In genomic region chr1:131181642-131182527, GRCm38 (mm10) we compare ENCODE assay signal across 8 mouse cellular contexts. TPM values are rescaled to one million over a fixed set of nuclear protein-coding genes. Genes with fewer than 3 reads are reported as not detected.
DNase-seq lines count a peak whose midpoint lies in the region; ATAC-seq and TF ChIP-seq lines count a peak whose summit lies in the region.

No protein-coding gene starts in this region.

- no peak overlapping the region for H3K9ac ChIP-seq in hindbrain, embryonic 15.5 days

- peaks cover 6% of the 10 kb centered on the region; the same call in 1 of the 2 replicates for H3K4me1 ChIP-seq in cerebellum, adult 2 months (ENCODE audit: control insufficient read depth, insufficient read depth, low read length)
- no peaks in the 10 kb centered on the region for H3K4me1 ChIP-seq in hindbrain, embryonic 15.5 days (replicated peaks)
- peaks cover 68% of the 10 kb centered on the region for H3K4me1 ChIP-seq in megakaryocyte, embryonic 14.5 days

- H3K36me3 ChIP-seq in hindbrain, embryonic 15.5 days: peaks cover 13% of the 10 kb centered on the region
- peaks cover 73% of the 10 kb centered on the region for H3K36me3 ChIP-seq in megakaryocyte, embryonic 14.5 days (replicated peaks; ENCODE audit: low read length)

- H3K4me2 ChIP-seq in hindbrain, embryonic 15.5 days: no peak overlapping the region

- H3K27me3 ChIP-seq in Patski: no peaks in the 10 kb centered on the region
- no peaks in the 10 kb centered on the region for H3K27me3 ChIP-seq in cerebellum, adult 2 months (ENCODE audit: control insufficient read depth, insufficient read depth, low read length)
- no peaks in the 10 kb centered on the region for H3K27me3 ChIP-seq in hindbrain, embryonic 15.5 days
- H3K27me3 ChIP-seq in megakaryocyte, embryonic 14.5 days (replicated peaks): no peaks in the 10 kb centered on the region

- POLR2A ChIA-PET in Patski (lab: Charles Lee): interaction anchor here (0.6 to 1.5 kb wide), 4 partner anchors 62 to 70 kb away, joined by 3 read pairs; no protein-coding TSS in a partner anchor

- CTCF ChIA-PET in Patski (lab: Charles Lee): interaction anchor here (0.7 to 6.2 kb wide), 25 partner anchors 8 to 91 kb away, joined by 3 to 79 read pairs (median 5); partner anchors contain the start of gene Rassf5

- no peaks in the 10 kb centered on the region for H3K9me3 ChIP-seq in hindbrain, embryonic 15.5 days
- H3K9me3 ChIP-seq in megakaryocyte, embryonic 14.5 days: no peaks in the 10 kb centered on the region

- ATAC-seq in Patski: no peak
- ATAC-seq in hindbrain, embryonic 15.5 days (ENCODE audit: low FRiP score, low read depth): peak; percentile 64

- in situ Hi-C loops in Patski (cut with MboI; ENCODE audit: low pct_unique_long_range_greater_than_20kb): loop anchor here (5.0 kb wide), 1 partner anchor 80 kb away; no protein-coding TSS in a partner anchor

- TF ChIP-seq CTCF in Patski (IDR thresholded peaks at IDR 0.05): peak; percentile 96
- TF ChIP-seq CTCF in cerebellum, adult 2 months (IDR thresholded peaks at IDR 0.05; ENCODE audit: borderline replicate concordance, insufficient read depth, low read depth, low read length): peak; percentile 85

- H3K27ac ChIP-seq in cerebellum, adult 2 months (ENCODE audit: insufficient read depth, low read length): no peak overlapping the region
- no peak overlapping the region for H3K27ac ChIP-seq in hindbrain, embryonic 15.5 days (replicated peaks)

- TF ChIP-seq POLR2A in cerebellum, adult 2 months (IDR thresholded peaks at IDR 0.05; ENCODE audit: borderline replicate concordance, insufficient read depth, low read length): no peak

- DNase-seq in Patski (ENCODE audit: low read depth, low spot score): no peak
- peak; percentile 67 to 72 for DNase-seq in cerebellum, adult 2 months
- peak; percentile 55 for DNase-seq in forelimb bud, embryonic 11.5 days (ENCODE audit: low read depth, low spot score)
- peak; percentile 70 for DNase-seq in left cerebral cortex, adult 11 months (ENCODE audit: low spot score)
- peak; percentile 80 to 87 for DNase-seq in right cerebral cortex, postnatal 10 days (ENCODE audit: low spot score in 2 of 2)
- peak; percentile 84 for DNase-seq in urinary bladder, postnatal 14 days (ENCODE audit: low spot score)

- H3K4me3 ChIP-seq in cerebellum, adult 2 months (replicated peaks; ENCODE audit: insufficient read depth, low read depth, low read length): no peak overlapping the region
- H3K4me3 ChIP-seq in hindbrain, embryonic 15.5 days: no peak overlapping the region
- H3K4me3 ChIP-seq in megakaryocyte, embryonic 14.5 days (replicated peaks): peak overlapping the region; percentile 21

- WGBS in cerebellum, adult 2 months: 60% methylated on average over 9 of the region's 9 CpGs
- WGBS in hindbrain, embryonic 15.5 days: 62% methylated on average over 9 of the region's 9 CpGs

RNA-seq across cellular contexts. Expression of gene Eif2d, which starts 28.9 kb away (rescaled TPM):
- polyA plus RNA-seq in Patski (2021): 53.8 TPM
- polyA plus RNA-seq in cerebellum, adult 2 months (2012; rRNA removed): 53.8 and 54.5 TPM in 2 replicates
- polyA plus RNA-seq in hindbrain, embryonic 15.5 days (2015; fragmentation: Nextera tagmentation; extraction: Ambion mirVana): 49.1 and 51.9 TPM in 2 replicates
- polyA plus RNA-seq in megakaryocyte, embryonic 14.5 days (2012; ENCODE audit: insufficient read depth, low replicate concordance): 14.6 and 15.4 TPM in 2 replicates

RNA-seq across cellular contexts. Expression of gene Dyrk3, which starts 43.7 kb away (rescaled TPM):
- 11.7 TPM for polyA plus RNA-seq in Patski (2021)
- polyA plus RNA-seq in cerebellum, adult 2 months (2012; rRNA removed): 2.9 and 4.1 TPM in 2 replicates
- polyA plus RNA-seq in hindbrain, embryonic 15.5 days (2015; fragmentation: Nextera tagmentation; extraction: Ambion mirVana): 13.8 and 15.9 TPM in 2 replicates
- polyA plus RNA-seq in megakaryocyte, embryonic 14.5 days (2012; ENCODE audit: insufficient read depth, low replicate concordance): 6.4 and 8.0 TPM in 2 replicates
